Mouse (Mus musculus) heart, embryonic 13.5 days (tissue): ENCODE results near the gene Scly. TPM values are rescaled to one million over a fixed set of nuclear protein-coding genes. Genes with fewer than 3 reads are reported as not detected.

Source experiments
- ATAC-seq: fragments of 200-750 bp; cut with Nextera tagmentation; 2 replicates; pipeline ENCODE4 v1.8.0; 2017; ENCODE audit warnings: moderate TSS enrichment; ENCODE audit not compliant: insufficient number of reproducible peaks, low FRiP score, low TSS enrichment; ENCODE audit errors: extremely low read depth
- H3K27ac ChIP-seq: fragments of 300-500 bp; sonication (generic); replicated peaks from 2 replicates; pipeline ENCODE4 v1.5.1; 2015; ENCODE audit warnings: moderate library complexity, mild to moderate bottlenecking, inconsistent platforms
- H3K27me3 ChIP-seq: fragments of 300-500 bp; sonication (generic); replicated peaks from 2 replicates; pipeline ENCODE4 v1.6.1; 2015; ENCODE audit warnings: mild to moderate bottlenecking, inconsistent platforms
- H3K36me3 ChIP-seq: fragments of 300-500 bp; sonication (generic); 2 replicates; pipeline ENCODE4 v1.6.1; 2015; ENCODE audit warnings: mild to moderate bottlenecking, inconsistent platforms
- H3K4me1 ChIP-seq: fragments of 300-500 bp; sonication (generic); 2 replicates; pipeline ENCODE4 v1.6.1; 2015; ENCODE audit warnings: inconsistent platforms
- H3K4me2 ChIP-seq: fragments of 300-500 bp; sonication (generic); 2 replicates; pipeline ENCODE4 v1.6.1; 2015; ENCODE audit warnings: inconsistent platforms, mild to moderate bottlenecking, moderate library complexity
- H3K4me3 ChIP-seq: fragments of 300-500 bp; sonication (generic); 2 replicates; pipeline ENCODE4 v1.5.1; 2015; ENCODE audit warnings: moderate library complexity, mild to moderate bottlenecking, inconsistent platforms
- H3K9ac ChIP-seq: fragments of 300-500 bp; sonication (generic); 2 replicates; pipeline ENCODE4 v1.6.1; 2015; ENCODE audit warnings: inconsistent platforms, mild to moderate bottlenecking, moderate library complexity
- H3K9me3 ChIP-seq: fragments of 300-500 bp; sonication (generic); 2 replicates; pipeline ENCODE4 v1.6.1; 2016; ENCODE audit warnings: inconsistent platforms
- WGBS: fragments of 180-500 bp; shearing (Covaris S2); methylation state at CpG from one replicate; pipeline ENCODE4 v1.1.7; 2015; ENCODE audit warnings: mixed read lengths; 5-methylcytosine and 5-hydroxymethylcytosine counted together
- polyA plus RNA-seq: library from polyadenylated mRNA; unstranded; fragments of >200 nt; fragmentation: Nextera tagmentation; extraction: Ambion mirVana; gene quantifications from 2 replicates; pipeline ENCODE4 v1.2.1, GENCODE M21; 2015

Scly gene
- polyA plus RNA-seq, 1 experiment from 2014 or later, result 12.6 TPM

DNA sequence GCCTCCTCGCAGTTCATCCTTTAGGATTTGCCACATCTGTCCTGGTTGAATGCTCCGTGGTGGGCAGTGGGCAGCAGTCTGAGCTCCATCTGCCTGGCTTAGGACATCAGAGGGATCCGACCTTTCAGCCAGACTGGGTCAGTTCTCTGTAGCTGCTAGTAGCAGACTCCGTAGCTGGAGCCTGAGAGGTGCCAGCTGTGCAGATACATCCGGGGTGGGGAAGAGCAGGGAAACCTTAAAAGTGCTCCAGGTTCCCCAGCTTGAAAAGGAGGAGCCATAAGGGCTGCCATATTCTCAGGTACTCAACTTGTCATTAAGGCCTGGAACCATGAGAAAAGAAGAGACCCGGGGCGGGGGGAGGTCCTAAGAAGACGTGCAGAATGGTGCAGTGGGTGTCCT is 67.7 kb downstream of the Scly start:
- H3K27me3 ChIP-seq, result peaks cover 9% of the 10 kb centered on the region; the same call in 1 of the 2 replicates
- H3K4me2 ChIP-seq, result peak overlapping the region; percentile 99
- ATAC-seq, result 0 out of 2 replicates have a peak, but pooled peaks have one; percentile 12
- peak overlapping the region; percentile 80 for H3K9ac ChIP-seq
- H3K4me1 ChIP-seq, result peaks cover 11% of the 10 kb centered on the region
- peak overlapping the region; percentile 60 for H3K4me3 ChIP-seq
- H3K9me3 ChIP-seq, result peaks cover 10% of the 10 kb centered on the region
- 27% methylated on average over 8 of the region's 8 CpGs for WGBS
- H3K27ac ChIP-seq, result no peak overlapping the region
- H3K36me3 ChIP-seq, result peaks cover 45% of the 10 kb centered on the region

DNA sequence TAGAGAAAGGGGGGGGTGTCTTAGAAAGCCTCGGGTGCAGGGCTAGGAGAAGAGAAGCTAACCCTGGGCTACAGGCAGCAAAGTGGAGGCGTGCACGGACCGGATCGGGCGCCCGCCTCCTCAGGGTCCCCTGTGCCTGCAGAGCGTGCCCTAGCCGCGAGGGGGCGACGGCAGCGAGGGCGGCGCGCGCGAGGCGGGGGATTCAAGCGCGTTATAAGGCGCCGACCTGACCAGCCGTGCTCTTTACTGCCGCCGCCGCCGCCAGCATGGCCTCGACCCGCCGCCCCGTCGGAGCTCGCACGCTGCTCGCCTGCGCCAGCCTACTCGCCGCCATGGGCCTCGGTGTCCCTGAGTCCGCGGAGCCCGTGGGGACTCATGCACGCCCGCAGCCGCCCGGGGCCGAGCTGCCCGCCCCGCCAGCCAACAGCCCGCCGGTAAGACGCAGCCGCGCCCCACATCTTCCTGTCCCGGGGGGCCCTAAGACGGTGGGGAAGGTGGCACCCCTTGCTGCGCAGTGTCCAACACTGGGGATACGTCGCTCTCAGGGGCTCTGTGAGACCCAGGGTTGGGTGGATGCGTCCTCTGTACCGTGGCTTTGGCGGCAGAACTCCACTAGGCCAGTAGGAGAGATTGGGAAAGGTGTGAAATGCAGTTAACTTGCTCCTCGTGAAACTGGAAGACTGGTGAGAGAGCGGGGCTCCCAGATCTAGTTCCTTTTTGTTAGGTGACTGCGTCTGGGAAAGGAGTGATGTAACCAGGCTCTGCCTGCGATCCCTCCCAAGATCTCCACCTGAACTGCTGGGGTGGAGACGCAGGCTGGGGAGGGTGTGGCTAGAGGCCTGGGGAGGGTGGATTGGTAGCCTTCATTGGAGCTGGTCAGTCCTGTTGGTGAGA is 68.3 kb downstream of the Scly start, which contains the start of gene Erfe:
Gene Erfe (plus strand): TSS at position 216 of the 894 bp plus-strand sequence.
- peak within 1 kb of the TSS; percentile 99 for H3K4me2 ChIP-seq
- peak within 1 kb of the TSS; percentile 60 for H3K4me3 ChIP-seq
- peaks cover 10% of the 10 kb centered on the region for H3K9me3 ChIP-seq
- H3K9ac ChIP-seq, result peak within 1 kb of the TSS; percentile 80
- ATAC-seq, result 0 out of 2 replicates have a peak, but pooled peaks have one; percentile 1
- no peak within 1 kb of the TSS for H3K27ac ChIP-seq
- WGBS, result 1% methylated on average over 61 of the region's 68 CpGs
- H3K4me1 ChIP-seq, result peaks cover 11% of the 10 kb centered on the region
- H3K36me3 ChIP-seq, result peaks cover 45% of the 10 kb centered on the region
- peaks cover 9% of the 10 kb centered on the region; the same call in 1 of the 2 replicates for H3K27me3 ChIP-seq

GRCm38 (mm10) chr1:91367295-91367694 is 69.2 kb downstream of the Scly start:
- WGBS, result 95% methylated on average over 3 of the region's 3 CpGs
- H3K27me3 ChIP-seq, result peaks cover 9% of the 10 kb centered on the region; the same call in 1 of the 2 replicates
- peaks cover 45% of the 10 kb centered on the region for H3K36me3 ChIP-seq
- no peak overlapping the region for H3K27ac ChIP-seq
- no peak for ATAC-seq
- peak overlapping the region; percentile 60; the same call in 1 of the 2 replicates for H3K4me3 ChIP-seq
- H3K4me1 ChIP-seq, result peaks cover 11% of the 10 kb centered on the region
- H3K9me3 ChIP-seq, result peaks cover 10% of the 10 kb centered on the region
- H3K9ac ChIP-seq, result no peak overlapping the region
- peak overlapping the region; percentile 99; the same call in 1 of the 2 replicates for H3K4me2 ChIP-seq

DNA sequence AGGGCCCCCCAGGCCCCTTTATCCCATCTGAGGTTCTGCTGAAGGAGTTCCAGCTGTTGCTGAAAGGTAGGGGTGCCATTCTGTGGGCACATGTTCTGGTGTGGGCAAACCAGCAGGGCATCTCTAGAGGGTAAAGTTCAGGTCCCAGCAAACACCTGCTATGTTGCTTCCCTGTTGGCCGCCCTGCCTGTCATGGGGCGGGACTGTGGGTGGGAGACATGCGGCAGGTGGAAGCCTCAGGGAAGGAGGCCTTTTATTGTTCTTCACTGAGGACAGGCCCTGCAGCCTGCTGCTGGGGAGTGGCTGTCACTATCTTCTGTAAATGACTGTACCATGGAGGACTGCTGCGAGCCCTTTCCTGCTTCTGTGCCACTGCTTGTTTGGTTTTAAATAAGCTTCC is 71.3 kb downstream of the Scly start:
- H3K36me3 ChIP-seq, result peaks cover 52% of the 10 kb centered on the region
- ATAC-seq, result no peak

GRCm38 (mm10) chr1:91370055-91370454 is 71.9 kb downstream of the Scly start:
- Histone ChIP-seq H3K4me3 (no peak overlapping the region), H3K27me3 (peaks cover 9% of the 10 kb centered on the region; the same call in 1 of the 2 replicates), H3K27ac (no peak overlapping the region), H3K4me2 (no peak overlapping the region), H3K4me1 (peaks cover 11% of the 10 kb centered on the region), H3K36me3 (peaks cover 56% of the 10 kb centered on the region), H3K9me3 (no peaks in the 10 kb centered on the region), H3K9ac (no peak overlapping the region)
- WGBS, result 81% methylated on average over 23 of the region's 23 CpGs
- no peak for ATAC-seq

More for the DNA sequence above, 71.3 kb downstream of the Scly start:
- H3K4me3 ChIP-seq, result no peak overlapping the region
- 71% methylated on average over 4 of the region's 4 CpGs for WGBS
- peaks cover 11% of the 10 kb centered on the region for H3K4me1 ChIP-seq
- no peak overlapping the region for H3K4me2 ChIP-seq
- H3K27ac ChIP-seq, result no peak overlapping the region
- peaks cover 9% of the 10 kb centered on the region; the same call in 1 of the 2 replicates for H3K27me3 ChIP-seq
- peaks cover 1% of the 10 kb centered on the region; the same call in 1 of the 2 replicates for H3K9me3 ChIP-seq
- H3K9ac ChIP-seq, result no peak overlapping the region

Other genes starting within 250 kb of the Scly start
- 2.1 and 2.3 TPM in 2 replicates for gene Rbm44, start 153.2 kb upstream of the Scly start, polyA plus RNA-seq
- 25.8 and 31.3 TPM in 2 replicates for gene Ramp1, start 118.5 kb upstream of the Scly start, polyA plus RNA-seq
- 61.2 and 64.8 TPM in 2 replicates for gene Ube2f, start 48.0 kb upstream of the Scly start, polyA plus RNA-seq
- gene Espnl, start 23.7 kb downstream of the Scly start, polyA plus RNA-seq, result 0.07 TPM in 1 of 2 replicates, not detected in the other
- gene Klhl30, start 52.7 kb downstream of the Scly start, polyA plus RNA-seq, result 43.7 and 48.6 TPM in 2 replicates
- 1.3 and 1.8 TPM in 2 replicates for gene Erfe, start 68.1 kb downstream of the Scly start, polyA plus RNA-seq
- 92.0 and 107 TPM in 2 replicates for gene Ilkap, start 100.5 kb downstream of the Scly start, polyA plus RNA-seq
- 61.5 and 70.9 TPM in 2 replicates for gene Hes6, start 115.7 kb downstream of the Scly start, polyA plus RNA-seq
- 2.7 and 3.1 TPM in 2 replicates for gene Per2, start 161.0 kb downstream of the Scly start, polyA plus RNA-seq
- 3.8 and 4.3 TPM in 2 replicates for gene Traf3ip1, start 196.3 kb downstream of the Scly start, polyA plus RNA-seq
- gene Asb1, start 242.2 kb downstream of the Scly start, polyA plus RNA-seq, result 5.3 and 5.5 TPM in 2 replicates